Mouse (Mus musculus) bone marrow, adult 2 months (tissue): ENCODE measurements around the gene Tpcn1. TPM values are rescaled to one million over a fixed set of nuclear protein-coding genes. Genes with fewer than 3 reads are reported as not detected.

Experiments
- H3K27ac ChIP-seq: fragments of 200-500 bp; 2 replicates; pipeline ENCODE4 v1.5.1; 2012; ENCODE audit warnings: low read depth, mild to moderate bottlenecking, control low read depth, inconsistent platforms, low read length; ENCODE audit not compliant: control insufficient read depth, poor library complexity, insufficient read depth
- H3K4me1 ChIP-seq: fragments of 200-500 bp; 2 replicates; pipeline ENCODE4 v1.6.1; 2011; ENCODE audit warnings: low read length; ENCODE audit not compliant: control insufficient read depth, insufficient read depth
- H3K4me3 ChIP-seq: fragments of 200-500 bp; replicated peaks from 2 replicates; pipeline ENCODE3; 2011; ENCODE audit warnings: mild to moderate bottlenecking, low read depth, low read length, control low read depth; ENCODE audit not compliant: control insufficient read depth
- CTCF ChIP-seq: fragments of 200-500 bp; IDR thresholded peaks from 2 replicates; pipeline ENCODE4 v1.5.1; 2011; ENCODE audit warnings: low read length, control low read depth; ENCODE audit not compliant: control insufficient read depth, insufficient read depth
- POLR2A ChIP-seq: fragments of 200-500 bp; IDR thresholded peaks from 2 replicates; pipeline ENCODE4 v1.6.1; 2011; ENCODE audit warnings: low read depth, mild to moderate bottlenecking, control low read depth, low read length, borderline replicate concordance; ENCODE audit not compliant: control insufficient read depth
- WGBS: fragments of 180-500 bp; shearing (Covaris S2); methylation state at CpG from one replicate; pipeline ENCODE4 v1.1.7; 2018; 5-methylcytosine and 5-hydroxymethylcytosine counted together
- polyA plus RNA-seq: library from polyadenylated mRNA; stranded (reverse); fragments of >200 nt; gene quantifications from 2 replicates; pipeline ENCODE4 v1.2.4, GENCODE M21; 2011; ENCODE audit warnings: low replicate concordance; ENCODE audit not compliant: missing spikeins, insufficient read depth, insufficient read length

The Tpcn1 gene
- polyA plus RNA-seq, 1 experiment, result 46.7 TPM

- TF ChIP-seq CTCF (no peak), POLR2A (no peak)
- H3K27ac ChIP-seq, result no peak overlapping the region
- peaks cover 1% of the 10 kb centered on the region; the same call in 1 of the 2 replicates for H3K4me1 ChIP-seq
- 21% methylated on average over 17 of the region's 20 CpGs for WGBS
- no peak overlapping the region for H3K4me3 ChIP-seq
Observed at GRCm38 (mm10) chr5:120527296-120527964, 61.0 kb downstream of the Tpcn1 start.

DNA sequence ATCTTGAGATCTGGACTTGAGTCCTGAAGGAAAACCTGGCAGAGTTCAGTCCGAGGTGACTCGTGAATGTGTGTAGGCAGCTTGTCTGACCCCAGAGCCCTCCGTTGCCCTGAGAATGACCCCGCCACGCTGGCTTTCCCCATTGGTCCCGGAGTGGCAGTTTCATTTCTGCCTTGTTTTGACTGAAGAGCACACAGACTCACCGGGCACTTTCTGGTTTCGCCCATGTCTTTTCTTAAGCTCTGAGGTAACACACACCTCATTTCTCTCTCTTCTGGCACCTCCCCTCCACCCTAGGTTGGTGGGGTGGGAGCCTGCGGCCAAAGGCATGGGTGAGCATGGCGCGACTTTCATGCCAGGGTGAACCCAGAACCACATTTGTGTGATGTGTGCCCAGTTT is 62.2 kb downstream of the Tpcn1 start:
- H3K27ac ChIP-seq, result peak overlapping the region; percentile 16; the same call in 1 of the 2 replicates
- WGBS, result 55% methylated on average over 11 of the region's 11 CpGs
- no peak for TF ChIP-seq POLR2A
- TF ChIP-seq CTCF, result no peak
- H3K4me1 ChIP-seq, result peaks cover 1% of the 10 kb centered on the region; the same call in 1 of the 2 replicates
- H3K4me3 ChIP-seq, result no peak overlapping the region

DNA sequence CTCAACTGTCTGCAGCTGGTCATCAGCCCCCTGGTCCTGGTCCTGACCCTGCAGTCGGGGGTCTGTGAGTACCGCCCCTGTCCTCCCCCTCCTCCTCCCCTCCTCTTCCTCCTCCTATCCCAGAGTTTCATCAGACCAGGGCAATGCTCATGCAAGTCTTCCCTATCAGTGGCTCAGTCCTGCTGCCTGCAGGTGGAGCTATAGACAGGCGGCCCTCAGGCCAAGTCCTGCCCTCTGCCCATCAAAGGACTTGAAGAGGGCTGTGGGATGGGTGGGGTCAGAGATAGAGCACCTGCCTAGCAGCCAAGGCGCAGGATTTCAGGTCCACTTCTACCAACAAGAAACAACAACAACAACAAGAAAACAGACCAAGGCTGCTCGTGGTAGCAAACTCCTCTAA is 62.7 kb downstream of the Tpcn1 start:
- no peak overlapping the region for H3K27ac ChIP-seq
- H3K4me1 ChIP-seq, result peaks cover 1% of the 10 kb centered on the region; the same call in 1 of the 2 replicates
- no peak overlapping the region for H3K4me3 ChIP-seq
- WGBS, result 58% methylated on average over 5 of the region's 5 CpGs
- peak; percentile 63 for TF ChIP-seq CTCF
- no peak for TF ChIP-seq POLR2A

GRCm38 (mm10) chr5:120524736-120525135 is 63.7 kb downstream of the Tpcn1 start:
- Histone ChIP-seq H3K4me1 (peaks cover 1% of the 10 kb centered on the region; the same call in 1 of the 2 replicates), H3K27ac (no peak overlapping the region), H3K4me3 (no peak overlapping the region)
- 84% methylated on average over 2 of the region's 2 CpGs for WGBS
- TF ChIP-seq POLR2A (no peak), CTCF (no peak)

- H3K27ac ChIP-seq, result no peak overlapping the region
- WGBS, result 76% methylated on average over 3 of the region's 3 CpGs
- TF ChIP-seq POLR2A (no peak), CTCF (peak; percentile 76)
- 0 out of 2 replicates have a peak, but pooled peaks cover 1% of the 10 kb centered on the region for H3K4me1 ChIP-seq
- no peak overlapping the region for H3K4me3 ChIP-seq
Observed at GRCm38 (mm10) chr5:120522649-120523048, 65.8 kb downstream of the Tpcn1 start.

- WGBS, result 55% methylated on average over 9 of the region's 9 CpGs
- no peak for TF ChIP-seq CTCF
- no peak for TF ChIP-seq POLR2A
- H3K4me3 ChIP-seq, result no peak overlapping the region
Observed at GRCm38 (mm10) chr5:120517552-120517951, 70.9 kb downstream of the Tpcn1 start.

DNA sequence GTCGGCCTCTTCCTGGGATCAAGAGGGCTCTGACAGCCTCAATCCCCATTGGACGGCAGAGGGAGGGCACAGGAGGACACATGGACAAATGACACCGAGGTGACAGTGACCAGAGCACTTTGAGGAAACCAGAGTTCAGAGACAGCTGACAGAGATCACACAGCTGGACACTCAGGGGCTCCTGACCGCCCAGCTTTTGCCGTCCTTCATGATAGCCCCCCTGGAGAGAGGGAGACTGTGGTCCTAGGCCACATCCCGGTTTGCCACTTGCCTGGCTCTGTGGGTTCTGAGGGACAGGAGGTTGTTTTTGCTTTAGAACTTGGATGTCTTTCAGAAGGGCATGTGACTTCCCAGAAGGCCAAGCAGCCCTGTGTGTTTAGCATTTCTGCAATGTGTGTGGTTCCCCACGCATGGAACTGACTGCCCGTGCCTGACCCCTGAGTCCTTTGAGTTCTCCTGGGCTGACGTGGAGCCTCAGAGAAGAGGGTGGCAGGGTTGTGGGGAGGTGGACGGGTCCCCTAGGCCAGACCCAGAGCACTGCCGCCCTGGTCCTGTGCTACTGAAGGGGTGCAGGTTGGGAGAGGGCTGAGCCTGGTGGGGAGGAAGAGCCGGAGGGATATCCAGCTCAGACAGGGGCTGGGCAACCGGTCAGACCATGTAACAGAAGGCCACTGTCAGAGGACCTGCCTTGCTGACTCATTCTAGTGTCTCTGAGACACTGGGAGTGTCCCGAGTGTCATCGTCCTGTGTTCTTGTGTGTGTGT is 72.1 kb downstream of the Tpcn1 start:
- H3K4me1 ChIP-seq, result peaks cover 1% of the 10 kb centered on the region; the same call in 1 of the 2 replicates
- no peak overlapping the region for H3K4me3 ChIP-seq
- 53% methylated on average over 15 of the region's 15 CpGs for whole genome bisulfite sequencing
- peak overlapping the region; percentile 16 for H3K27ac ChIP-seq
- TF ChIP-seq CTCF (no peak), POLR2A (no peak)

More at GRCm38 (mm10) chr5:120517552-120517951, 70.9 kb downstream of the Tpcn1 start:
- Histone ChIP-seq H3K4me1 (peaks cover 1% of the 10 kb centered on the region; the same call in 1 of the 2 replicates), H3K27ac (no peak overlapping the region)

- 76% methylated on average over 7 of the region's 7 CpGs for WGBS
- Histone ChIP-seq H3K4me1 (peaks cover 3% of the 10 kb centered on the region; the same call in 1 of the 2 replicates), H3K27ac (no peak overlapping the region), H3K4me3 (no peak overlapping the region)
- no peak for TF ChIP-seq CTCF
- no peak for TF ChIP-seq POLR2A
Observed at GRCm38 (mm10) chr5:120515451-120515850, 73.0 kb downstream of the Tpcn1 start.

DNA sequence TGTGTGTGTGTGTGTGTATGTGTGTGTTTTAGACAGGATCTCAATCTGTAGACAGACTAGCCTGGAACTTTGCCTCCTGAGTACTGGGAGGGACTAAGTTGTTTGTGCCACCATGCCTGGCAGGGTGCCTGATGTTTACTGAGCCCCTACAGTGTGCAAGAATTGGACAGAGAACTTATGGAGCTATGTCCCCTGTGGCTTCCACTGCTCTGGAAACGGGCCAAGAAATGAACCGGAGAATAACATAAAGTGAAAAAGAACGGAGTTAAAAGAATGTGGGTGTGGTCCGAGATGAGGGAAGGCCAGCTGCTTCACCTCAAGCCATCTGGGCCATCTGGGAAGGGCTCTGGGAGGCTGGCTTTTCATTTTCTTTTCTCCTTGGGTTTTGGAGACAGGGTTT is 73.7 kb downstream of the Tpcn1 start:
- Histone ChIP-seq H3K4me1 (peaks cover 4% of the 10 kb centered on the region; the same call in 1 of the 2 replicates), H3K27ac (no peak overlapping the region), H3K4me3 (no peak overlapping the region)
- TF ChIP-seq CTCF (no peak), POLR2A (no peak)
- 41% methylated on average over 4 of the region's 4 CpGs for WGBS
